Mouse (Mus musculus): ENCODE data around the gene Gm21976. TPM values are rescaled to one million over a fixed set of nuclear protein-coding genes. Genes with fewer than 3 reads are reported as not detected.

Gene Gm21976
- polyA plus RNA-seq, 1 experiment, result not detected

- DNase-seq (ENCODE audit: low read depth in 1 of 2, low spot score in 2 of 2), result no peak
- H3K36me3 ChIP-seq (ENCODE audit: control insufficient read depth, insufficient read depth, low read length), result peaks cover 7% of the 10 kb centered on the region
These were observed 37.6 kb downstream of the Gm21976 start for GRCm38 (mm10) chr13:98317246-98317677.

GRCm38 (mm10) chr13:98317911-98318310 is 38.2 kb downstream of the Gm21976 start:
- 89% methylated on average over 6 of the region's 6 CpGs for WGBS
- H3K27ac ChIP-seq (ENCODE audit: insufficient read depth, low read length), result no peak overlapping the region
- TF ChIP-seq POLR2A (IDR thresholded peaks at IDR 0.05; ENCODE audit: low read depth, low read length), result no peak
- TF ChIP-seq CTCF (IDR thresholded peaks at IDR 0.05; ENCODE audit: extremely low read depth, insufficient read depth, insufficient read length, insufficient replicate concordance), result no peak
- H3K4me3 ChIP-seq (ENCODE audit: extremely low read depth, insufficient read depth, insufficient read length), result no peak overlapping the region
- H3K4me1 ChIP-seq (ENCODE audit: control insufficient read depth, insufficient read depth, insufficient read length), result peaks cover 2% of the 10 kb centered on the region; the same call in 1 of the 2 replicates
- DNase-seq (ENCODE audit: low read depth in 1 of 2, low spot score in 2 of 2), result no peak
- no peaks in the 10 kb centered on the region for H3K27me3 ChIP-seq (ENCODE audit: control insufficient read depth, insufficient read depth, low read length)
- peaks cover 4% of the 10 kb centered on the region; the same call in 1 of the 2 replicates for H3K36me3 ChIP-seq (ENCODE audit: control insufficient read depth, insufficient read depth, low read length)

More at GRCm38 (mm10) chr13:98317246-98317677, 37.6 kb downstream of the Gm21976 start:
- peak overlapping the region; percentile 65 for H3K27ac ChIP-seq (ENCODE audit: insufficient read depth, low read length)
- peak overlapping the region; percentile 95 for H3K4me3 ChIP-seq (ENCODE audit: extremely low read depth, insufficient read depth, insufficient read length)
- H3K27me3 ChIP-seq (ENCODE audit: control insufficient read depth, insufficient read depth, low read length), result no peaks in the 10 kb centered on the region
- TF ChIP-seq CTCF (IDR thresholded peaks at IDR 0.05; ENCODE audit: extremely low read depth, insufficient read depth, insufficient read length, insufficient replicate concordance) (no peak), POLR2A (IDR thresholded peaks at IDR 0.05; ENCODE audit: low read depth, low read length) (no peak)
- 2% methylated on average over 16 of the region's 16 CpGs for WGBS
- peaks cover 2% of the 10 kb centered on the region; the same call in 1 of the 2 replicates for H3K4me1 ChIP-seq (ENCODE audit: control insufficient read depth, insufficient read depth, insufficient read length)

- no peak for DNase-seq (ENCODE audit: low read depth in 1 of 2, low spot score in 2 of 2)
These were observed 45.3 kb downstream of the Gm21976 start for GRCm38 (mm10) chr13:98325034-98325433.

GRCm38 (mm10) chr13:98332106-98332505 is 52.4 kb downstream of the Gm21976 start:
- TF ChIP-seq POLR2A (IDR thresholded peaks at IDR 0.05; ENCODE audit: low read depth, low read length) (no peak), CTCF (IDR thresholded peaks at IDR 0.05; ENCODE audit: extremely low read depth, insufficient read depth, insufficient read length, insufficient replicate concordance) (peak; percentile 9; the same call in 1 of the 2 replicates)
- Histone ChIP-seq H3K36me3 (ENCODE audit: control insufficient read depth, insufficient read depth, low read length) (no peaks in the 10 kb centered on the region), H3K27me3 (ENCODE audit: control insufficient read depth, insufficient read depth, low read length) (no peaks in the 10 kb centered on the region), H3K4me1 (ENCODE audit: control insufficient read depth, insufficient read depth, insufficient read length) (no peaks in the 10 kb centered on the region), H3K27ac (ENCODE audit: insufficient read depth, low read length) (no peak overlapping the region), H3K4me3 (ENCODE audit: extremely low read depth, insufficient read depth, insufficient read length) (no peak overlapping the region)
- DNase-seq (ENCODE audit: low read depth in 1 of 2, low spot score in 2 of 2), result peak in 1 of 2 experiments; percentile 29
- WGBS, result 8% methylated on average over 2 of the region's 2 CpGs

More at GRCm38 (mm10) chr13:98325034-98325433, 45.3 kb downstream of the Gm21976 start:
- Histone ChIP-seq H3K27me3 (ENCODE audit: control insufficient read depth, insufficient read depth, low read length) (no peaks in the 10 kb centered on the region), H3K4me3 (ENCODE audit: extremely low read depth, insufficient read depth, insufficient read length) (no peak overlapping the region), H3K27ac (ENCODE audit: insufficient read depth, low read length) (no peak overlapping the region), H3K4me1 (ENCODE audit: control insufficient read depth, insufficient read depth, insufficient read length) (no peaks in the 10 kb centered on the region), H3K36me3 (ENCODE audit: control insufficient read depth, insufficient read depth, low read length) (no peaks in the 10 kb centered on the region)
- no peak for TF ChIP-seq CTCF (IDR thresholded peaks at IDR 0.05; ENCODE audit: extremely low read depth, insufficient read depth, insufficient read length, insufficient replicate concordance)
- no peak for TF ChIP-seq POLR2A (IDR thresholded peaks at IDR 0.05; ENCODE audit: low read depth, low read length)
- 88% methylated on average over 11 of the region's 11 CpGs for WGBS

- no peak for DNase-seq (ENCODE audit: low read depth in 1 of 2, low spot score in 2 of 2)
- H3K27me3 ChIP-seq (ENCODE audit: control insufficient read depth, insufficient read depth, low read length), result no peaks in the 10 kb centered on the region
- H3K27ac ChIP-seq (ENCODE audit: insufficient read depth, low read length), result no peak overlapping the region
- H3K4me1 ChIP-seq (ENCODE audit: control insufficient read depth, insufficient read depth, insufficient read length), result no peaks in the 10 kb centered on the region
- no peaks in the 10 kb centered on the region for H3K36me3 ChIP-seq (ENCODE audit: control insufficient read depth, insufficient read depth, low read length)
- H3K4me3 ChIP-seq (ENCODE audit: extremely low read depth, insufficient read depth, insufficient read length), result no peak overlapping the region
- WGBS, result 89% methylated on average over 1 of the region's 1 CpGs
- no peak for TF ChIP-seq POLR2A (IDR thresholded peaks at IDR 0.05; ENCODE audit: low read depth, low read length)
- TF ChIP-seq CTCF (IDR thresholded peaks at IDR 0.05; ENCODE audit: extremely low read depth, insufficient read depth, insufficient read length, insufficient replicate concordance), result no peak
These were observed 56.5 kb downstream of the Gm21976 start for GRCm38 (mm10) chr13:98336205-98336604.

- Histone ChIP-seq H3K27me3 (ENCODE audit: control insufficient read depth, insufficient read depth, low read length) (no peaks in the 10 kb centered on the region), H3K4me1 (ENCODE audit: control insufficient read depth, insufficient read depth, insufficient read length) (no peaks in the 10 kb centered on the region), H3K36me3 (ENCODE audit: control insufficient read depth, insufficient read depth, low read length) (no peaks in the 10 kb centered on the region), H3K4me3 (ENCODE audit: extremely low read depth, insufficient read depth, insufficient read length) (no peak overlapping the region), H3K27ac (ENCODE audit: insufficient read depth, low read length) (no peak overlapping the region)
- 78% methylated on average over 5 of the region's 5 CpGs for WGBS
- TF ChIP-seq POLR2A (IDR thresholded peaks at IDR 0.05; ENCODE audit: low read depth, low read length) (no peak), CTCF (IDR thresholded peaks at IDR 0.05; ENCODE audit: extremely low read depth, insufficient read depth, insufficient read length, insufficient replicate concordance) (no peak)
- no peak for DNase-seq (ENCODE audit: low read depth in 1 of 2, low spot score in 2 of 2)
These were observed 60.8 kb downstream of the Gm21976 start for GRCm38 (mm10) chr13:98340506-98340905.

- H3K27ac ChIP-seq (ENCODE audit: insufficient read depth, low read length), result no peak overlapping the region
- H3K27me3 ChIP-seq (ENCODE audit: control insufficient read depth, insufficient read depth, low read length), result peaks cover 17% of the 10 kb centered on the region
- DNase-seq (ENCODE audit: low read depth in 1 of 2, low spot score in 2 of 2), result no peak
- TF ChIP-seq CTCF (IDR thresholded peaks at IDR 0.05; ENCODE audit: extremely low read depth, insufficient read depth, insufficient read length, insufficient replicate concordance), result no peak
- no peaks in the 10 kb centered on the region for H3K36me3 ChIP-seq (ENCODE audit: control insufficient read depth, insufficient read depth, low read length)
- WGBS, result 73% methylated on average over 4 of the region's 4 CpGs
- no peak overlapping the region for H3K4me3 ChIP-seq (ENCODE audit: extremely low read depth, insufficient read depth, insufficient read length)
- H3K4me1 ChIP-seq (ENCODE audit: control insufficient read depth, insufficient read depth, insufficient read length), result peaks cover 5% of the 10 kb centered on the region; the same call in 1 of the 2 replicates
These were observed 69.8 kb downstream of the Gm21976 start for GRCm38 (mm10) chr13:98349491-98349890.
